Mouse (Mus musculus): ENCODE data around the gene Hdac10.
A peak's percentile ranks its signal among the peaks of the same experiment; 100 is the strongest.

Gene Hdac10

GRCm38 (mm10) chr15:89148496-89149270 is 20.2 kb upstream of the Hdac10 start:
- DNase-seq (ENCODE audit: low read depth): no peak

GRCm38 (mm10) chr15:89147895-89148294 is 19.4 kb upstream of the Hdac10 start:
- DNase-seq (ENCODE audit: low read depth): no peak

GRCm38 (mm10) chr15:89147456-89147855 is 19.0 kb upstream of the Hdac10 start:
- DNase-seq (ENCODE audit: low read depth): no peak

GRCm38 (mm10) chr15:89147024-89147423 is 18.5 kb upstream of the Hdac10 start:
- no peak for DNase-seq (ENCODE audit: low read depth)

- DNase-seq (ENCODE audit: low read depth): no peak
These were observed 18.0 kb upstream of the Hdac10 start for GRCm38 (mm10) chr15:89146537-89146936.

- DNase-seq (ENCODE audit: low read depth): no peak
These were observed 17.4 kb upstream of the Hdac10 start for GRCm38 (mm10) chr15:89145813-89146350.

GRCm38 (mm10) chr15:89144965-89145364 is 16.5 kb upstream of the Hdac10 start:
- DNase-seq (ENCODE audit: low read depth): peak; percentile 73

- peak; percentile 35 for DNase-seq (ENCODE audit: low read depth)
These were observed 14.6 kb upstream of the Hdac10 start for GRCm38 (mm10) chr15:89143134-89143533.

- DNase-seq (ENCODE audit: low read depth): no peak
These were observed 13.4 kb upstream of the Hdac10 start for GRCm38 (mm10) chr15:89141905-89142304.

- no peak for DNase-seq (ENCODE audit: low read depth)
These were observed 12.9 kb upstream of the Hdac10 start for GRCm38 (mm10) chr15:89141443-89141842.

- no peak for DNase-seq (ENCODE audit: low read depth)
These were observed 12.3 kb upstream of the Hdac10 start, which contains the start of gene Mapk12 for GRCm38 (mm10) chr15:89140659-89141252. TSS of gene Mapk12 (minus strand) at chr15:89140703.

GRCm38 (mm10) chr15:89140048-89140658 is 11.7 kb upstream of the Hdac10 start:
- DNase-seq (ENCODE audit: low read depth): no peak

- no peak for DNase-seq (ENCODE audit: low read depth)
These were observed 10.0 kb upstream of the Hdac10 start for GRCm38 (mm10) chr15:89138531-89138930.

GRCm38 (mm10) chr15:89138046-89138405 is 9.5 kb upstream of the Hdac10 start:
- DNase-seq (ENCODE audit: low read depth): no peak

GRCm38 (mm10) chr15:89137378-89138045 is 9.0 kb upstream of the Hdac10 start:
- no peak for DNase-seq (ENCODE audit: low read depth)

GRCm38 (mm10) chr15:89136461-89137155 is 8.1 kb upstream of the Hdac10 start:
- no peak for DNase-seq (ENCODE audit: low read depth)

GRCm38 (mm10) chr15:89131316-89131715 is 2.8 kb upstream of the Hdac10 start:
- DNase-seq (ENCODE audit: low read depth): peak; percentile 98

- peak; percentile 51 for DNase-seq (ENCODE audit: low read depth)
These were observed 1.7 kb upstream of the Hdac10 start for GRCm38 (mm10) chr15:89130245-89130644.

- no peak for DNase-seq (ENCODE audit: low read depth)
These were observed 1.0 kb downstream of the Hdac10 start for GRCm38 (mm10) chr15:89127364-89127940.

- DNase-seq (ENCODE audit: low read depth): no peak
These were observed 1.9 kb downstream of the Hdac10 start for GRCm38 (mm10) chr15:89126622-89127021.

- DNase-seq (ENCODE audit: low read depth): no peak
These were observed 3.1 kb downstream of the Hdac10 start for GRCm38 (mm10) chr15:89125351-89125750.

Measured in 416B (cell line).